Mouse (Mus musculus) cortical plate, adult 2 months (tissue): Measurements from ENCODE around the gene Fads3.

ENCODE experiments used
- CTCF ChIP-seq: fragments of 200-500 bp; IDR thresholded peaks from 2 replicates; pipeline ENCODE4 v1.5.1; 2011; ENCODE audit warnings: mild to moderate bottlenecking, control low read depth, low read length; ENCODE audit not compliant: insufficient read depth; ENCODE audit errors: extremely low read depth
- POLR2A ChIP-seq: fragments of 200-500 bp; IDR thresholded peaks from 2 replicates; pipeline ENCODE4 v1.6.1; 2011; ENCODE audit warnings: mild to moderate bottlenecking, low read length, control low read depth; ENCODE audit not compliant: insufficient read depth; ENCODE audit errors: extremely low read depth

DNA sequence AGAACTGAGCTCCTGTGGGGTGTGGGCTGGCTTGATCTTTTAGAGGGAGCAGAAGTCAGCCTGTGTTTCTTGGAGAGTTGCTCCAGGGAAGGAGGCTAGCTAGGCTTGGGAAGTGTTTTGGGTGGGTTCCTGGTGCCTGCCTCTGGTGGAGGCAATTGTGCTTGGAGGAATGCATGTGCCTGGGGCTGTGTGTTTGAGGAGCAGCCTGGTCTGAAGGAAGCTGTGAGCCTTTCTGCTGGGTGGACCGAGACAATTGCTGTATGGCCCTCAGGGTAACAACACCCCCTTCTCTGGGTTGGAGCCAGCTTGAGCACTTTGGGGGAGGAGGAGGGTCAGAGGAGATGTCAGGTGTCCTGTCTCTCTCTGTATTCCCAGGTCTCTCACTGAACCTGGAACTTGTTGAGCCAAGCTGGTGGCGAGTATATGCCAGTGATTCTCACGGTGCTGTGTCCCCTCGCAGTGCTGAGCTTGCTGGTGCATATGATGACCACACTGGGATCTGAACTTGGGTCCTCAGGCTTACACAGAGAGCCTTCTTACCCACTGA lies 22.1 kb upstream of the Fads3 start:
- TF ChIP-seq POLR2A (no peak), CTCF (no peak)
